Mouse (Mus musculus) spleen, adult 12 weeks (tissue): ENCODE results near the gene Pold2.
A peak's percentile ranks its signal among the peaks of the same experiment; 100 is the strongest.

Experiments
- DNase-seq: peaks from one replicate; pipeline ENCODE4 v3.0.0; 2022; ENCODE audit warnings: low spot score

The Pold2 gene

DNA sequence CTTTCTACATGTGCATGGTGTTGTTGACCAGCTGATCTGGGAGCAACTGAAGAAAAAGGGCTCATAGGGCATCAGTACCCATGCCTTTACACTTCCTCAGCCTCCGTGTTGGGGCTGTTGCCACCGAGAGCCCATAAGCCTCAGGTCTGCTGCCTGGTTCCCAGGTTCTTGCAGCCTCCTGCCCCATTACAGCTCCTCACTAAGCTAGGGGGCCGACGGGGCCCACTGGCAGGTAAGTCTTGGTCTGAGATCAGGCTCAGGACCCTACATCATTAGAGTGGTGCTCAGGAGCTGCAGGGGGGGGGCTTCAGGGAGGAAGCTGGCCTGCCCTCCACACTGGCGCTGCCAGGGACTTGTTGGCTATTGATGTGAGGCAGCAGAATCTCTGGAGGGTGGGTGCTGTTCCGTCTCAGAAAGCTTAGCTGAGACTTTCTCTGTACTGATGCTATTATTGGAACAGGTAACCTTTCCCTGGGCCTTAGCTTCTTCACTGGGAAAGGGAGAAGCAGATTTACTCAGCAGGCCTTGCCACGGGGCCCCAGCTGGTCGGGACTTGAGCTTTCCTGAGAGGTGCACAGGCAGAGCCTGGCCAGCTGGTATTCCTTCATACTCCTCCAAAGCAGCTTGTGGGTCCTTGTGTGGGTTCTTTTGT is 21.5 kb downstream of the Pold2 start:
- no peak for DNase-seq

DNA sequence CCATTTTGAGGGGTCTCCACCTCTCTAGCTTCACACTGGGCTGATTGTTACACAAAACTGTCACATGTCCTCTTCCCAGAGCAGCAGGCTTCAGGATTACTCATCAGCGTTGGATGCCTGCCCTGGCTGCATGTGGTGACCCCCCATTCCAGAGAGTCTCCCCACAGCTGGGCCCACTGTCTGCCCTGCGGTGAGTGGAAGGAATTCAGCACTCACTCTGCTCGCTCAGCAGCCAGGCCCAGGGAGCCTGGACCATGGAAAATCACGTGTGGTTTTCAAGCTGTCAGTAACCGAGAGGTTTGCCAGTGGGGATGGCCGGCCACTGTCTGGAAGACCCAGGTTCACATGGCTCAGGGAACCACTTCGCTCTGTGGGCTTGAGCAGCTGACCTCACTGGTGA is 22.2 kb downstream of the Pold2 start:
- DNase-seq: no peak

DNA sequence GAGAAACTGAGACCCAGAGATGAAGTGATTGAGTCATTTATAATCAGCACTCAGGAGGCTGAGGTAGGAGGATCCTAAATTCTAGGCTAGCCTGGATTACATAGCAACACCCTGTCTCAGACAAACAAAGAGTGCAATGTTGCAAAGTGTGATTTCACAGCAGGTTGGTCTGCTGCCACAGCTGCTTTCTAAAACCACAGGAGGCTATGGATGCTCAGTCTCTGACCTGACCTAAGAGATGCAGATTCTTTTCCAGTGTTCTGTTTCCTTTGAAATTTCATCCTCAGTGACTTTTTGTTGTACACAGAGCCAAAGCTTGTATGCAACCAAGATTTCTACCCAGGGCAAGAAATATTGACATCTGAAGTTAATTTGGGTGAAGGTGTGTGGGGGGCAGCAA is 22.6 kb downstream of the Pold2 start:
- no peak for DNase-seq

DNA sequence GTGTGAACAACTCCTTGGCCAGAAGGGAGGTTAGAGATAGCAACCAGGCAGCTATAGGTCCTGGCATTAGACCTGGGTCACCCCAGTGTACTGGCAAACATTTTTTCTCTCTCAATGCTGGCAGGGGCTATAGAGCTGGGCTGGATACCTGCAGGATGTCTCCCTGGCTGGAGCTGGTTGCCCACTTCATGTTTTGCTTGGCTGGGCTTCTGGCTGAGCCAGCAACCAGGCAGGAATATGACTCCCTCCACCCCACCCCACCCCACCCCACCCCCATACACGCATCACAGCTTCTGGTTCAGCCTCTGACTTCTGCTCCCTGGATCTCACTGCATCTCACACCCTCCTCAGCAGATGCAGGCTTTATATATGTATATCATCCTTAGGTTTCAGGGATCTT is 25.8 kb downstream of the Pold2 start:
- no peak for DNase-seq

DNA sequence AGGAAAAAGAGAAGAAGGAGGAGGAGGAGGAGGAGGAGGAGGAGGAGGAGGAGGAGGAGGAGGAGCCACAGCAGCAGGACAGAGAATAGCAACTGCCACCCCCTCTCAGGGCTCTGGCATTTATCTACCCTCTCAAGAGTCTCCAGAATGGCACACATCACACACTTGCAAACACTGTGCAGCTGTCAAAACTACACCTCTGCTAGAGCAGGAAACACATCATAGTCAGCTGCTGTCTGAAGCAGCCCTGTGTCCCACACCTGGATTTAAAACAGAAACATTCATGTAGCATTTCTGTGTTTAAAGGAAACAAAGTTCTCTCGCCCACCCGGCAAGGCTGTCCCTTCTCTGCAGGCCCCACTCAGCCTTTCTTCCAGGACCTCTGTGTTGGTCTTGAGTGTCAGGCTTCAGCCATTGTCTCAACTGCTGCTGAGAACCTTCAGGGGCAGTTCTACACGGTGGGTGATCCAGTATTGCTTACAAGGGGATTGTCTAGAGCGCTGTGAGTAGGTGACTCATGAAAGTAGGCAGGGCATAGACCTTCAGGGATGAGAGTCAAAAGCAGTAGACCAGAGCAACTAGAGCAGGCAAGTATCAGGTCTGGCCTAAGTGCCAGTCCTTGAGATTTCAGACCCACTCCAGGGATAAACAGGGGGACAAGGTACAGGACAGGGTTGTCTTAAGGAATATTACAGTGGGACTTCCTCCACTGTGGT is 26.9 kb downstream of the Pold2 start:
- DNase-seq: no peak

DNA sequence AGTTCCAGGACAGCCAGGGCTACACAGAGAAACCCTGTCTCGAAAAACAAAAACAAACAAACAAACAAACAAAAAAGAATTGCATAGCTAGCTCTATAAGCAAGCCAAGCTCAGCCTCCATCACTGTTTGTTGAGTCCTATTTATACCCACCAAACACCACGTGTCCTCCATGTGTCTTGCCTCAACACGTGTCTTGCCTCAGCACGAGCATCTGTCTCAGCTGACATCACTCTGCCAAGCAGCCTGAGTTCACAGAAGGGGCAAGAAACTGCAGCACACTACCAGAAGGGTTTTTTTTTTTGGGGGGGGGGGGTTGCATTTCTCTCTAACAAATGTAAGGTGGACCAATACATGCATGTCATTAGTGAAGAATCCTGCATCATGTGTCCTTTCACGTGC is 27.6 kb downstream of the Pold2 start:
- no peak for DNase-seq

DNA sequence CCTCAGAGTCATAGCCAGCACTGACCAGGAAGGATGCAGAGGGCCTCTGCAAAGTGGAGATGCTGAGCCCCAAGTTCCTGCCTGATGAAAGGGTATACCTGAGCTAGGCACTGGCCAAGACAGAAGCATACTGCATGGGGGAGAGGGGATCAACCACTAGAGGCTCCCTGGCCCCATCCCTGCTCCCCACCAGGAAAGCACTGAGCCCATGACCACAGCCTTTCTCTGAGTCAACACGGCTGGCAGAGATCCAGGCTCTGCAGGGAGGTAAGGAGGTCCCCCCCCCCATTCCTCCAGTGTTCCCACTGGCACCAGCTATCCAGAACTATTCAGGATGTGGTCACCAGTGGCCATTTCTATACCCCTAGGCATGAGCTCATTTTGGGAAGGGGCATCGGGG is 28.8 kb downstream of the Pold2 start:
- DNase-seq: no peak

DNA sequence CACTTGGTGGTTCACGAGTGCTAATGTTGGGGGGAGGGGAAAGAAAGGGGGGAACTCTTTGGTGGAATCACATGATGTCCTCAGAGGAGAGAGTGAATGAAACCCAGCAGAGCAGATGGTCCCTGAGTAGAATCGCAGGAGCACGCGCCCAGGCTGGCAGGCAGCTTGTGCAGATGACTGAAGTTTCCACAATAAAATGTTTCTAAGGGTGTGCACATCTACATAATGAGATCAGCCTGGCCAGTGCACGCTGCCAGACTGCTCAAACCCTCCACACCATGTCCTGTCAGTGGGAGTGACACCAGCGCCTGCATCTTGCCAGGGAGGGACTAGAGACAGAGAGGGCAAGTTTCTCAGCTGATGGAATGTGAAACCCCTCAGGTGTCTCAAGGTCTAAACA is 29.4 kb downstream of the Pold2 start:
- DNase-seq: no peak

DNA sequence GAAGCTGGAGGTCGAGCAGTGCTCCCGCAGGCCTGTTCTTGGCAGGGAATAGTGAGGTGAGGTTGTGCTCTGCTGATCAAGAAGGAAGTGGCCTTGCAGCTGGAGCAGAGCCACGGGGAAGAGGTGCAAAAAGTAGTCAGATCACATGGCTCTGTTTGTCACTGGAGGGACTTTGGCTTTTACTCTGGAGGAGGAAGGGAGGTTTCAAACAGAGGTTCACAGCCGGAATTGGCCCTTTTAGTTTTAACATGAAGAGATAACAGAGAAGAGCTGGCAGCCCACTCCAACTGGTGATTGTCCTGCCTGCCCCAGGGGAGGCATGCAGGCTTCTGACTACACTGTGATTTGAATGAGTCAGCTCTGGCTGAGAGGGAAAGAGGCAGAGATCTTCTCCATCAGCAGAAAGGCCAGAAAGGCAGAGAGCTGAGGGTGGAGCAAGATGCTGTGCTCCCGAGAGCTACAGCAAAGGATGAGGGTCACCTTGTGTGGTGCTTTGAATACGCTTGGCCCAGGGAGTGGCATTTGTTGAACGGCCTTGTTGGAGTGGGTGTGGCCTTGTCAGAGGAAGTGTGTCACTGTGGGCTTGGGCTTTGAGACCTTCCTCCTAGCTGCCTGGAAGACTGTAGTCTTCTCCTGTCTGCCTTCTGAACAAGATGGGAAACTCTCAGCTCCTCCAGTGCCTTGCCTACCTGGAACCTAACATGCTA is 31.3 kb downstream of the Pold2 start:
- DNase-seq: no peak

DNA sequence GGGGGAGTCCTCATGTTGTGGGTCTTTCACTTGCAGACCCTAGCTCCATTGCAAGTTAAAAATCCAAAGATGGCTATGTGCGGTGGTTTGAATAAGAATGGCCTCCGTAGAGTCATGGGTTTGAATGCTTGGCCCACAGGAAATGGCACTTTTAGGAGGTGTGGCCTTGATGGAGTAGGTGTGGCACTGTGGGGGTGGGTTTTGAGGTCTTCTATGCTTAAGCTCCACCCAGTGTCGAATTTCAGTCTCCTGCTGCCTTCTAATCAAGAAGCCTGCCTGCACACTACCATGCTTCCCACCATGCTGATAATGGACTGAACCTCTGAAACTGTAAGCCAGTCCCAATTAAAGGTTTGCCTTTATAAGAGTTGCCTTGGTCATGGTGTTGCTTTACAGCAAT is 35.0 kb downstream of the Pold2 start:
- no peak for DNase-seq

DNA sequence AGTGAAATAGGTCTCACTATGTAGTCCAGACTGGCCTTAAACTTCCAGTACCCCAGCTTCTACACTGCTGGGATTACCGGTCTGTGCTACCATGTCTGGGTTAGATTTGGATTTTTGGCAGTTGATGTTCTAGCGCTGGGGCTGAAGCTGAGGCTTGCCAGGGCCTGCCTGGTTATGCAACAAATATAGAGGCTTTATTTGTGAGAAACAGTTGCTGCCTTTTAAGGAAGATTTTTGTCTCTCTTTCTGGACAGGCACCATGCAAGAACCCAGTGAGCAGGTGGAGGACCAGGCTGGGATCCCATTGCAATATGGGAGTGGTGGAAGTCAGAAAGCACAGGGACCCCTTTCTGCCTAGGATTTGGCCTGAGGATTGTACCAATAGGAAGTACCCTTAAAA is 36.3 kb downstream of the Pold2 start:
- DNase-seq: no peak

DNA sequence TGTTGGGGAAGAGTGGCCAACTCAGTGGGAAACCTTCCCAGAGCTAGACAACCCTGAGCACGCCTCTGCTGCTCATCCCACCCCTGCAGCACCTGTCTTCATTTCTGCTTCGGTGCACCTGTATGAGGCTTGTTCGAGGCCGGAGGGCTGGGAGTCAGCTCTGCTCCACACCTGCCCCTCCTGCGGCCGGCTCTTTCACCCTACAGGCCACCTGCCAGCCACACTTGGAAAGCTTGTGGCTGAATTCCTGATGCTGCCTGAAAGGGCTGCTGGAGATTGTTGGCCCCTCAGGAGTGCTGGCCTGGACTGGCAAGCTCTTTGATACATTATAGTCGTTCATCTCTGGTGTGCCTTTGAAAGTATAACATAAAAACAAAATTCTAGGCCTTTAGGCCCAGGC is 37.7 kb downstream of the Pold2 start:
- DNase-seq: no peak

DNA sequence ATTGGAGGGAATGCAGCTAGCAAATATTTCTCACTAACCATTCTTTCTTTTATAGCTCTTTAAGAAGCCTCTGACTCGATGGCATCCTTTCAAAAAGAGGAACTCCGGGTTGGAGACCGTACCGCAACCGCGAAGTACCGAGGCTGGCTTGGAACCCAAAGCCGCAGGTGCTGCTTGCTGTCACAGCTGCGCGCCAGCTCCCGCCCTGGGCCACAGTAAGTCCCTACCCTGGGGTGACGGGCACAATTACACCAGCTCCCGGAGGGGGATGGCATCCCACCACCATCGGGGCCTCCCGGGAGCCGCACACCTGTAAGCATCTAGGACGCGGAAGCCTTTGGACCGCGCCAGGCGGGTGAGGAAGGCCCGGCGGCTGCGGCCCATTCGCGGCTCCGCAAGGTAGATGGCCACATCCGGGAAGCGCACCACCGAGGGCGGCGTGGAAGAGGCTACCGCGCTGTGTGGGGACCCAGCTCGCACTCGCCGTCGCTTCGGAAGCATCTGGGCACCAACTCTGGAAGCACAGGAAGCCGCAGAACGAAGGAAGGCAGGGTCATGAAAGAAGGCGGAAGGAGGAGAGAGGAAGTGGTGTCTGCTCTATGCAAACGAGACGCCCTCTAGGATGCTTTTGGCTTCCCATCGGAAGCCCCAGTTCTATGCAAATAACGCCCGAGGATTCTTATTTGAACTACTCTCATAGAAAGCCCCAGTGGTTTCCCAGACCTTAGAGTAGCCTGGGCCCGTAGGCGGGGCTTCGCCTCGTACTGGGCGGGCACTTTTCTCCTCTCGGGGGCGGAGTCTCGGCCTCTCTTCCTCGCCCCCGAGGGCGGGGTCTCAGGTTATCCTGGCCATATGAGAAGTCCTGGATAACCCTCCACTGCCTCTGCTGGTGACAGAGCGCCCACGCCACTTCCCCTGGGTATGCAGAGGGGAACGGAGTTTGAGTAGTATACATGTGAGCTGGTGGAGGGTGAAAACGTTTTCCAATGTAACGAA is 40.5 kb downstream of the Pold2 start, which contains the start of gene Polm:
Gene Polm (minus strand): TSS at position 766 of the 996 bp plus-strand sequence.
- DNase-seq: peak; percentile 85

DNA sequence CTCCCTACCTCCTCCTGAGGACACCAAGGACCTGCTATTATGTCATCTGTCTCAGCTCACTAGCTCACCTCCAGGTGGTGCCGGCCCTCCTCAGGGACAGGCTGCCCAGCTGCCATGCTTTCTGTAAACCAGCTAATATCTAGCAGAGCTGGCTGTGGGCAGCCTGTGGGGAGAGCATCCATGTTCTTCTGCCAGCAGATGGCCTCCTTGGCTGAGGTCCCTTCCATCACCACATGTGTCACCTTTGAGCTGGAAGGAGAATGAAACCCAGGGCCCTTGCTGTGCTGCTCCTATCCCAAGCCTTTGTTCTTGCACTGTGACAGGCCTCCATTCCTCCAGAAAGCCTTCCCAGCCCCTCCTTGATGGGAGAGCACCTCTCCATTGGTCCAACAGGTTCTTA is 42.0 kb downstream of the Pold2 start:
- no peak for DNase-seq

DNA sequence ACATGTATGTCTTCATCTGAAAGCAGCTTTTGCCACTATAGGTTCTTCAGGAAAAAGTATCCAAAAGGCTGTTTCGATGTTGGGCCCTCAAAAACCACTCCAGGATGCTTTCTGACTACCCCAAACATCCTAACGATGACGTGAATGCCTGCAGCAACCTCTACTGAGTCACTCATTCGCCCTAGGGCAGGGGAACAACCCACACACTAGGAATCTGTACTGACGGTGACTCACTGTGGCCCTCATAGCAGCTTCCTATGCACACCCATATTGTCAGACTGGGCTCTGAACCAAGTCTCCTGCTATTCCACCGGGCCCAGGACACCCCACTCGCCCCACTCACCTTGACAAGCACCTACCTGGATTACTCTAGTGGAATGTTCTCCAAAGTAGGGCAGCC is 43.0 kb downstream of the Pold2 start:
- DNase-seq: no peak

DNA sequence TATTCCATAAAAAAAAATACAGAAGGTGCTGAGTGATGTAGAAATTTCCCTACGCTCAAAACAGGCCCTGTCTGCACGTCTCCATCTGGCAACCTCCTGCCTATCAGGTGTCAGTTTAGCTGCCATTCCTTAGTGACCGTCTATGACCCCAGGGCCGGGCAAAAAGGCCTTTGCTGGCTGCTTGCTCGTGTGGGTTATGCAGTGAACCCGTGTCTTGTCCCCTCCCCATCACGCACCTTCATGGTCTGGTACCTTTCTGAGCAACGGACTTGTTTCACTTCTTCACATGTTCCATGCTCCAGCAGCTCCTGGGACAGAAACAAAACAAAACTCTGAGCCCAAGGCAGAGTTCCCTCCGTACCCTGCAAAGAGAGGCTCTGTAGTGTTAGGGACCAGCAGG is 43.6 kb downstream of the Pold2 start:
- no peak for DNase-seq

DNA sequence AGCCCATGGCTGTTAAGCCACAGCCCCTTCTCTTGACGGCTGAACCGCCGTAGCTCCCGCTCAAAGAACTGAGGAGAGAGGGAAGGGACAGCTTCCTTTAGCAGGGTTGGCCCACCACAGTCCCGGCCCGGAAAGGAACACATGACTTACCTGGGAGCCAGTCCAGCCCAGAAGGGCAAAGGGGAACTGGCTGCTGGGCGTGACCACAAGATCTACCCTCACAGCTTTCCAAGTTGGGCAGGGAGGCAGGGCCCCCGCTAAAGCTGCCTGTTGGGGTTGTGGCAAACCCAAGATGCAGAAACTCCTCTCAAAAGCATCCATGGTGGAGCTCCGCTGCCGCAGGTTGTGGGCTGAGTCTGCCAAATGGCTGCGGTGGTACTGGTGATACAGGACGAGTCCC is 48.8 kb downstream of the Pold2 start:
- DNase-seq: no peak

DNA sequence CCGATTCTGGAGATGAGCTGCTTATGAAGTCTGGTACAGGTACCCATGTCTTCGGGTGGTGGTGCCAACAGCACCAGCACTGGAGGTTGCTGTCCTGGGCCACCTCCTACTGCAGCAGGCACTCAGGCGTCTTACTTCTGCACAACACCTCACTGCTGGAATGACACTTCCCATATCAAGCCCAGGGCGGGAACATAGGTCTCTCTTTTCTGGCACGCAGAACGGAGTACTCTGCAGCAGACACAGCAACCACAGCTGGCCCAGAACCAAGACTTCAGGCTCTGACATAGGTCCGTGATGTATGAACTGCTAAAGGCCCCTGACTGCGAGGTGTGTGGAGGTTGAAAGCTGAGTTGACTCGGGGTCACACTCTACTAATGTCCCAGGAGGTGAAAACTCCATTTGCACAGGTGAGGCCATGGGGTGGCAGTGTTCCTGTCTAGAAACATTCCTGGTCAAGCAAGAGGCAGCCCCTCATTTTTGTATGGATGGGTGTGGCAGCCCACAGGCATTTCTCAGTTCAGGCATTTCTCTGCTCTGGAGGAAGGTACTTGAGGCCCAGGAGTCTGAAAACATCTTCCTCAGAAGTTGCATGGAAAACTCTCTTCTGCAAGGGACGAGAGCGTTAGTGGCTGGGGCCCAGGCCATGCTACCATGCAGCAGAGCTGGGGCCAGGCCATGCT is 49.4 kb downstream of the Pold2 start:
- DNase-seq: no peak

DNA sequence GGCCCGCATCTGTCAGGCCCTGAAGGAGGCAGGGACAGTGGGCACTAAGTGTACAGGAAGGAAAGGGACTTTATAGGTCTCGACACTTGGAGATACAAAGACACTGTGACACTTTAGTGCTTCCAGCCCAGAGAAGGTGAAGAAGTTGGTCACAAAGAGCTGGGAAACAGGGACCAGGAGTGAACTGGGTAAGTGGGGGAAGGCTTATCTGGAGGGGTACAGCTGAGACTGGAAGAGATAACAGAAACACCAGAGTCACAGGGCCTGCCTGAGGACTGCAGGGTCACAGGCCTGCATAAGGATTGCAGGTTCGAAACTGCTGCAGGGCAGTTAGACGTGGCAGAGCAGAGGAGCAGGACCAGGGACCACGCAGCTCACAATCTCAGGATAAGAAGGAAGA is 50.2 kb downstream of the Pold2 start:
- DNase-seq: no peak

DNA sequence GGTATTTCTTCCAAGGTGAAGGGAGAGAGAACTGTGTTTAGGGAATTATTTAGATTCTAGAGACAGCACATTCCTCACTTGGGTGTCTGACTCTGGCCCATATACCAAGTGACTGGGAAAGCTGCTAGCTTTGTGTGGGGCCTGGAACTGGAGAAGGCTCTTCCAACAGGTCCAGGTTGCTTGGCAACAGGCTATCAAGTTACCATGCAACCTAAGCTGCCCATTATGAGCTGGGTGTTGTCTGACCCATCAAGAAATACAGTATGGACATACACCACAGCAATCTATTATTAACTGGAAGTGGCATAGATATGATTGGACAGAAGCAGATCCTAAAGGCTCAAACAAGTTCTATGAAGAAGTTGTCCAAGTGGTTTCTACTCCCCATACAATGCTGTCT is 52.7 kb downstream of the Pold2 start:
- no peak for DNase-seq
